Mouse (Mus musculus): ENCODE measurements around the gene Sh3rf1. TPM values are rescaled to one million over a fixed set of nuclear protein-coding genes. Genes with fewer than 3 reads are reported as not detected.

The Sh3rf1 gene
- polyA plus RNA-seq, 1 experiment from 2014 or later, result 13.8 TPM

DNA sequence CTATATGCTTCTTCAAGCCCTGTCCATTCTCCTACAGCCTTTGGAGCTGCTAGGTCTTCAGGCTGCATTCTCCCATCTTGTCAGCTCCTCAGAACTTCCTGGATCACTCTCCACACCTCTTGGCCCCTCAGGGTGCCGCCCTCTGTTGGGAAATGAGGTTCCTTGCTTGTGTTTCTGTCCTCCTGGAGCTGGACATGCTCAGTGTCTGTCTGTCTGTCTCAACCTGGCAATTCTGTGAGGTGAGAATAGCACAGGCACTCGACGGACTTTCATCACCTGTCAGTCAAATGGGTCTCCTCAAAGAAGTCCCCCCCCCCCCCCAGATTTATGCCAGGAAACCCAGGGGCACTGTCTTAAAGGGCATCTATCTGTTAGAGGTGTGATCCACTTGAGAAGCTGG, 49.2 kb downstream of the Sh3rf1 start:
- no peak for DNase-seq (ENCODE audit: low spot score)

DNA sequence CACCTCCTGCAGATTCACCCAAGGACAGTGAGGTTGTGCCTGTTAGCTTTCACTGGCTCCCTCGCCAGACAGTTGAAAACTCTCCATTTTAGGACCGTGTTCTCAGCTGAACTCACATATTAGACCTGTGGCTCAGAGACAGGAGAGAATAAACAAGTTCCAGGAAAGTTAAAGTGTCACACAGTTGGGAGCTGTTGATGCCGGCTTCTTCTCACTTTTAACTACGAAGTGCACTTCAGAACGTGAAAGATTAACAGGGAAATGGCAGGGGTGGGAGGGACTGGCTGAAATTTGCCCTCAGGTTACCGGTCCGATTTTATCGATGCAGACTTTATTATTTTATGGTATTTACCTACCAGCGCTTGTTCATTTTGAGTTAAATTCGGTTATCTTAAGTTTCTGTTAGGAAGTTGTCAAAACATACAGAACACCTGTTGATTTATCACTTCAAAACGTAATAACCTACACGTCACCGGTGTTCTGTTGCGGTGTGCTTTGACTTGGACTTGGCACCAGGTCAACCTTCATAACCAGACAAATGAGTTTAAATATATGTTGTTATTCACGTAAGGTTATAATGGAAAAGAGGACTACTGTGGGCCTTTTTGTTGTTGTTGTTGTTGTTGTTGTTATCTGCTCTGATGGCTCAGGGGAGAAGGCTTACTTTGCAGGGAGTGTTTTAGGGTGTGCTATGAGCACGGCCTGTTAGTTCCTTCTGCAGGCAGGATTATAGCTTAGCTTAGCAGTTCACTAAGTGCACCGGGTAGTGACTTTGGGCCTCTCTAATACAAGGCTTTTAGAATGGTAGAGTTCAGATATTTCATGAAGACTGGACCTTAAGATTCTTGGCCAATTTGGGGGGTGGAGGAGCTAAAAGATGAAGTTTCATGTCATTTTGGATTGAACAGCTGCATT, 49.9 kb downstream of the Sh3rf1 start:
- no peaks in the 10 kb centered on the region for H3K9me3 ChIP-seq (ENCODE audit: control insufficient read depth, low read length)
- DNase-seq (ENCODE audit: low spot score) (no peak), ATAC-seq (replicated peaks; ENCODE audit: low FRiP score, low TSS enrichment, low read depth) (peak; percentile 69)
- H3K9ac ChIP-seq (ENCODE audit: low read length), result no peak overlapping the region
- 47% methylated on average over 17 of the region's 17 CpGs for WGBS
- peak overlapping the region; percentile 20; the same call in 1 of the 2 replicates for H3K4me2 ChIP-seq (ENCODE audit: low read length)
- no peaks in the 10 kb centered on the region for H3K36me3 ChIP-seq (ENCODE audit: control insufficient read depth, insufficient read depth, low read length)
- 0 out of 2 replicates have a peak overlapping the region, but pooled peaks have one; percentile 47 for H3K27ac ChIP-seq (ENCODE audit: low read depth)
- no peak overlapping the region for H3K4me3 ChIP-seq (ENCODE audit: low read depth, low read length)
- peaks cover 33% of the 10 kb centered on the region for H3K4me1 ChIP-seq (replicated peaks; ENCODE audit: control insufficient read depth, insufficient read depth, low read length)
- no peaks in the 10 kb centered on the region for H3K27me3 ChIP-seq (replicated peaks; ENCODE audit: control insufficient read depth, insufficient read depth, low read length)

More for the DNA sequence above, 49.2 kb downstream of the Sh3rf1 start:
- H3K9me3 ChIP-seq (ENCODE audit: control insufficient read depth, low read length), result no peaks in the 10 kb centered on the region
- peak overlapping the region; percentile 20; the same call in 1 of the 2 replicates for H3K4me2 ChIP-seq (ENCODE audit: low read length)
- no peak overlapping the region for H3K4me3 ChIP-seq (ENCODE audit: low read depth, low read length)
- no peak overlapping the region for H3K9ac ChIP-seq (ENCODE audit: low read length)
- H3K36me3 ChIP-seq (ENCODE audit: control insufficient read depth, insufficient read depth, low read length), result no peaks in the 10 kb centered on the region
- 0 out of 2 replicates have a peak overlapping the region, but pooled peaks have one; percentile 47 for H3K27ac ChIP-seq (ENCODE audit: low read depth)
- no peaks in the 10 kb centered on the region for H3K27me3 ChIP-seq (replicated peaks; ENCODE audit: control insufficient read depth, insufficient read depth, low read length)
- 62% methylated on average over 3 of the region's 3 CpGs for WGBS
- peaks cover 33% of the 10 kb centered on the region for H3K4me1 ChIP-seq (replicated peaks; ENCODE audit: control insufficient read depth, insufficient read depth, low read length)
- peak; percentile 42 for ATAC-seq (replicated peaks; ENCODE audit: low FRiP score, low TSS enrichment, low read depth)

DNA sequence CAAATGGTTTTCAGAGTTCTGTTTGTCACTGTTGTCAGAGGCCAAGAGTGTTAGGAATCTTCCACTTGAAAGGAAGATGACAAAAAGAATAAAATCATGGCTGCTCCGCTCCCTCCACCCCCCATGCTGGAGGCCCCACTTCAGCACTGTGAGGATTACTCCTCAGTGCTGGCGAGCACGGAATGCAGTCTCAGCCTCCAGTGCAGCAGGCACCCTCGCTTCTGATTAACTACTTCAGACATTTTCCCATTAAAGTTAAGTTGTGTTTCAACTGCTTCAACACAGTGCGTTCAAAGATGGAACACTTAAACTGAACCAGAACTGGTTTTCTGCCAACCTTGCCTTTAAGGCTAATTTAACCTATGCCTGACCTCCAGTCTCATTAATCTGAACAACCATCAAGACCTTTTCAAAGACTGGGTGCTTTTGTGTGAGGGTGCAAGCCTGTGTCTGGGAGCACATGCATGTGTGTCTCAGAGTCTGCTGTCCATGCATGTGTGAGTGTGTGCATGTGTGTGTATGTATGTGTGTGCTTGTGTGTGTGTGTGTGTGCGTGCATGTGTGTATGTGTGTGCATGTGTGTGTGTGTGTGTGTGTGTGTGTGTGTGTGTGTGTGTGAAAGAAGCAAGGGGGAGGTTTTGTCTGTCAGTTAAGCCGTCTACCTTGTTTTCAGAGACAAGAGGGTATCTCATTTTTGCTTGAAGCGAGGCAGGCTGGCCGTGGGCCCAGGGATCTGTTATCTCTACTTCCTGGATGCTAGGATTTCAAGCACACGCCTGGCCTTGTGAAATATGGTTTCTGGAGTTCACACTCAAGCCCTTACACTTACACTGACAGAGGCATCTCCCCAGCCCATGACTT, 51.2 kb downstream of the Sh3rf1 start:
- Histone ChIP-seq H3K27me3 (replicated peaks; ENCODE audit: control insufficient read depth, insufficient read depth, low read length) (no peaks in the 10 kb centered on the region), H3K27ac (ENCODE audit: low read depth) (no peak overlapping the region), H3K9ac (ENCODE audit: low read length) (no peak overlapping the region), H3K9me3 (ENCODE audit: control insufficient read depth, low read length) (no peaks in the 10 kb centered on the region), H3K36me3 (ENCODE audit: control insufficient read depth, insufficient read depth, low read length) (no peaks in the 10 kb centered on the region), H3K4me1 (replicated peaks; ENCODE audit: control insufficient read depth, insufficient read depth, low read length) (peaks cover 36% of the 10 kb centered on the region), H3K4me2 (ENCODE audit: low read length) (no peak overlapping the region), H3K4me3 (ENCODE audit: low read depth, low read length) (no peak overlapping the region)
- 29% methylated on average over 10 of the region's 10 CpGs for WGBS
- no peak for ATAC-seq (replicated peaks; ENCODE audit: low FRiP score, low TSS enrichment, low read depth)
- no peak for DNase-seq (ENCODE audit: low spot score)

DNA sequence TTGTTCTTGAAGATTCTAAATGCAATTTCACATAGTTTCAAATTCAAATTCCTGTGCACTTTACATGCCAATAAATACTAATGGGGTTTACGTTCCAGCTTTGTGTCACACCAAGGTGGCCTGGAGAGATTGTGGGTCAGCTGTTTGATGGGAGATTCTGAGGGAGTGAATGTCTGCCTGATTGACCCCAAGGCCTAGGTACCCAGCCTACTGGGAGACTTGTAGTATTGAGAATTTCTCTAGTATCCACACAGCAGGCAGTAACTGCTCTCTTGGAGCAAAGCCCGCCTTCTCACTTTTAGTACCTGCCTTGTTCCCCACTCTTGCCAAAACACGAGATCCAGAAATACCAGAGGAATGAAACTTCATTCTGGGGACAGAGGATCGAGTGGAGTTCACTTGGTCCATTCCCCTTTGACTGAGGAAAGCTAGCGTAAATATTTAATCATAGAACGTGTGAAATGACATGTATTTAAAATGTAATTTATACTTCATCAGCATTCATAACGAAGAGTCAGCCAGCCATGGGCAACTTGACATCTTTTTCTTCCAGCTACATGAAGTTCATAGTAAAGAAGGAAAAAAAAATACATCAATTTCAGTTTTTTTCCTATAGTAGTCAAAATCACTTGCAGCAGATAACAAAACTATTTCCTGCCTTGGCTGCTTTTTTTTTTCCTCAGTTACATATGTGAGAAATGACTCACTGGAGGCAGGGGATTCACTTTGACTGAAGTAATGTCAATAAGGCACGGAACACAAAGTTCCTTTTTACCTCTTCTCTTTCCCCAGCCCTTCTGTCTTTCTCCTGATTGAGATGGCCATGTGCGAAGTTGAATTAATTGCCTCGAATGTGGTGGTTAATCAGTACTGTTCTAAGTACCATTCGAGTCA, 52.0 kb downstream of the Sh3rf1 start:
- 58% methylated on average over 11 of the region's 11 CpGs for WGBS
- Histone ChIP-seq H3K27ac (ENCODE audit: low read depth) (no peak overlapping the region), H3K9me3 (ENCODE audit: control insufficient read depth, low read length) (no peaks in the 10 kb centered on the region), H3K4me2 (ENCODE audit: low read length) (no peak overlapping the region), H3K9ac (ENCODE audit: low read length) (no peak overlapping the region), H3K27me3 (replicated peaks; ENCODE audit: control insufficient read depth, insufficient read depth, low read length) (no peaks in the 10 kb centered on the region), H3K4me1 (replicated peaks; ENCODE audit: control insufficient read depth, insufficient read depth, low read length) (peaks cover 36% of the 10 kb centered on the region), H3K4me3 (ENCODE audit: low read depth, low read length) (no peak overlapping the region), H3K36me3 (ENCODE audit: control insufficient read depth, insufficient read depth, low read length) (no peaks in the 10 kb centered on the region)
- DNase-seq (ENCODE audit: low spot score) (no peak), ATAC-seq (replicated peaks; ENCODE audit: low FRiP score, low TSS enrichment, low read depth) (no peak)

DNA sequence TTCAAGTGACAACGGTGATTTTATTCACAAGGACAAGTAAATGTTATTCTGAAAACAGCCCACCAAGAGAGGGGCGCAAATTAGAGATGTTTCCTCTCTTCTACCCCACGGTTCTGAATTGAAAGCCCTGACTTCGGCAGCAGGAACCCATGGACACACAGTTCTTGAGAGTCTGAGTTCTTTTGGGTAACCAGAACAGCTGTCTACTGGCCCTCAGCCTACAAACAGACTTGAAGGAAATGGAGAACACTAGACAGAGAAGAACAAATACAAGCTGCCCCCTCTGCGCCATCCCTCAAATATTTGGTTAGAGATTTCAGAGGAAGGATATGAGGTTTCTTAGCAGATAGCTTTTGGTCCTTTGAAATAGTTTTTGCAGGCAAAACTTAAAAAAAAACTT, 52.7 kb downstream of the Sh3rf1 start:
- H3K36me3 ChIP-seq (ENCODE audit: control insufficient read depth, insufficient read depth, low read length), result no peaks in the 10 kb centered on the region
- ATAC-seq (replicated peaks; ENCODE audit: low FRiP score, low TSS enrichment, low read depth) (no peak), DNase-seq (ENCODE audit: low spot score) (no peak)
- no peaks in the 10 kb centered on the region for H3K9me3 ChIP-seq (ENCODE audit: control insufficient read depth, low read length)
- no peak overlapping the region for H3K4me2 ChIP-seq (ENCODE audit: low read length)
- 77% methylated on average over 5 of the region's 5 CpGs for WGBS
- no peak overlapping the region for H3K9ac ChIP-seq (ENCODE audit: low read length)
- H3K27ac ChIP-seq (ENCODE audit: low read depth), result no peak overlapping the region
- H3K27me3 ChIP-seq (replicated peaks; ENCODE audit: control insufficient read depth, insufficient read depth, low read length), result no peaks in the 10 kb centered on the region
- no peak overlapping the region for H3K4me3 ChIP-seq (ENCODE audit: low read depth, low read length)
- peaks cover 36% of the 10 kb centered on the region for H3K4me1 ChIP-seq (replicated peaks; ENCODE audit: control insufficient read depth, insufficient read depth, low read length)

DNA sequence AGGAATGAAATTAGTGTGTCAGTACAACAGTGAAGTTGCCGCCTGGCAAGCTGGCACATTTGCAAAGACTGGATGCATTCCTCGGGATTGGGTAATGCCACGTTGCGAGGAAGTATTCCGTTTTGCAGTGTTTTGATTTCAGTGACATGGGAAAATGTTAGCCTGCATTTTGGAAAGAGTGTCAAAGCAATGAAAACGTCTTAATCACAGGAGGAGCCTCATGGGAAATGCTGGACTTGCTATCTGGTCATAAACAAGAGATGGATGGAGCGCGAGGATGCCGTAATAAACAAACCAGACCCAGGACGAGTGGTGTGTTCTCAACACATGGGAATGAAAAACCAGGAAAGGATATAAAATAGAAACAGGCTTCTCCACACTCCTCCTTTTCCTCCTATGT, 55.4 kb downstream of the Sh3rf1 start:
- 68% methylated on average over 10 of the region's 10 CpGs for WGBS
- Histone ChIP-seq H3K4me1 (replicated peaks; ENCODE audit: control insufficient read depth, insufficient read depth, low read length) (peaks cover 46% of the 10 kb centered on the region), H3K4me3 (ENCODE audit: low read depth, low read length) (no peak overlapping the region), H3K9ac (ENCODE audit: low read length) (no peak overlapping the region), H3K9me3 (ENCODE audit: control insufficient read depth, low read length) (no peaks in the 10 kb centered on the region), H3K4me2 (ENCODE audit: low read length) (no peak overlapping the region), H3K36me3 (ENCODE audit: control insufficient read depth, insufficient read depth, low read length) (no peaks in the 10 kb centered on the region), H3K27ac (ENCODE audit: low read depth) (no peak overlapping the region), H3K27me3 (replicated peaks; ENCODE audit: control insufficient read depth, insufficient read depth, low read length) (no peaks in the 10 kb centered on the region)
- DNase-seq (ENCODE audit: low spot score) (no peak), ATAC-seq (replicated peaks; ENCODE audit: low FRiP score, low TSS enrichment, low read depth) (no peak)

DNA sequence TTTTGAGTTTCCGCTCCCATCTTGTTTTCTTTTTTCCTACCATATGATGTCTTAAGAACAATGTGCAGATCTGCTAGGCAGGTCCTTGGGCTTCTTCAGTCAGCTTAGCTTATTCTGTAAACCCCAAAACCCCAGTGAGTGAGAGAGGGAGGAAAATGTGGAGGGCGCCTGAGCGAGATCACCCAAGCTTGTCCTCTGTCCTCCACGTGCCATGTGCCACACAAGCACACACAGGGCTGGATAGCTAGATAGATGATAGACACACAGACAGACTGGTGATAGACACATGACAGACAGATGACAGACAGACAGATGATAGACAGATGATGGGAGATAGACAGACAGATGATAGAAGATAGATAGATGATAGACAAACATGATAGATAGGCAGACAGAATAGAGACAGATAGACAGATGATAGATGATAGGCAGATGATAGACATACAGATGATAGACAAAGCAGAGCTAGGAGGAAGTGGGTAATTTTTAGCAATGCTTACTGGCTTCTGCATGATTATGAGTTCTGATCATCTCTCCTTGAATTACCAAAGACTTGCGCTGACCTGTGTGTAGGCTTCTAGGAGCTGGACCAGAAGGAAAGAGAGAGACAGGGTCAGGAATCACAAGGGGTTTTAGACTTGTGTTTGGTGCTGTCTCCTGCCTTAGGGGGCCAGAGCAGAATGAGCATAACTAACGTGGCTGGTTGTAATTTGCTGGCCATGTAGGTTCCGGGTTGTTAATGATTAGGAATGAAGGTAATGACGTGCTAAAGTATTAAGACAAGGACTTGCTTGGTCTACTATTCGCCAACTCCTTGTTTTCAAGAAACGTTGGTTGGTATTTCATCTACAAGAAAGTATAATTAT, 58.9 kb downstream of the Sh3rf1 start:
- Histone ChIP-seq H3K36me3 (ENCODE audit: control insufficient read depth, insufficient read depth, low read length) (no peaks in the 10 kb centered on the region), H3K27me3 (replicated peaks; ENCODE audit: control insufficient read depth, insufficient read depth, low read length) (no peaks in the 10 kb centered on the region), H3K4me2 (ENCODE audit: low read length) (no peak overlapping the region), H3K9me3 (ENCODE audit: control insufficient read depth, low read length) (no peaks in the 10 kb centered on the region), H3K4me1 (replicated peaks; ENCODE audit: control insufficient read depth, insufficient read depth, low read length) (peaks cover 32% of the 10 kb centered on the region), H3K27ac (ENCODE audit: low read depth) (no peak overlapping the region), H3K4me3 (ENCODE audit: low read depth, low read length) (no peak overlapping the region), H3K9ac (ENCODE audit: low read length) (no peak overlapping the region)
- ATAC-seq (replicated peaks; ENCODE audit: low FRiP score, low TSS enrichment, low read depth) (no peak), DNase-seq (ENCODE audit: low spot score) (no peak)
- 64% methylated on average over 10 of the region's 10 CpGs for WGBS

Data from intestine, embryonic 14.5 days (tissue).